8 mouse cellular contexts compared by ENCODE assay signal in genomic region chr10:66864161-66864862, GRCm38 (mm10).
DNase-seq lines count a peak whose midpoint lies in the region; ATAC-seq lines count a peak whose summit lies in the region.

No protein-coding gene starts in this region.

- intact Hi-C loops in left cerebral cortex, postnatal 10 days (cut with DNase I), result no loop called here
- intact Hi-C loops in left cerebral cortex, postnatal 4 days (cut with DNase I), result no loop called here

- DNase-seq in left cerebral cortex, postnatal 10 days (ENCODE audit: extremely low spot score in 1 of 2, low spot score in 2 of 2), result peak; percentile 30 to 57
- no peak for DNase-seq in left cerebral cortex, postnatal 4 days
- peak; percentile 73 for DNase-seq in adrenal gland, adult 8-10 months
- peak; percentile 74 for DNase-seq in heart, adult 8-10 months (ENCODE audit: low spot score)
- peak; percentile 63 for DNase-seq in kidney, postnatal 10 days
- DNase-seq in thymus, postnatal 10 days (ENCODE audit: low spot score in 2 of 2), result peak; percentile 15 to 30

- peak; percentile 94 for ATAC-seq in megakaryocyte progenitor cell, adult 5-6 weeks (replicated peaks; ENCODE audit: poor library complexity)
- ATAC-seq in erythroblast, adult 5-6 weeks (replicated peaks; ENCODE audit: low FRiP score, poor library complexity, severe bottlenecking), result no peak
